Mouse (Mus musculus) heart, postnatal 0 days (tissue): ENCODE data around the gene Dapl1.

Source experiments
- CTCF ChIP-seq: IDR thresholded peaks from 2 replicates; pipeline ENCODE4 v1.5.1; 2016; ENCODE audit warnings: antibody characterized with exemption, control low read depth, low read depth
- EP300 ChIP-seq: IDR thresholded peaks from 2 replicates; pipeline ENCODE4 v1.6.1; 2016; ENCODE audit warnings: antibody characterized with exemption, low read depth

DNA sequence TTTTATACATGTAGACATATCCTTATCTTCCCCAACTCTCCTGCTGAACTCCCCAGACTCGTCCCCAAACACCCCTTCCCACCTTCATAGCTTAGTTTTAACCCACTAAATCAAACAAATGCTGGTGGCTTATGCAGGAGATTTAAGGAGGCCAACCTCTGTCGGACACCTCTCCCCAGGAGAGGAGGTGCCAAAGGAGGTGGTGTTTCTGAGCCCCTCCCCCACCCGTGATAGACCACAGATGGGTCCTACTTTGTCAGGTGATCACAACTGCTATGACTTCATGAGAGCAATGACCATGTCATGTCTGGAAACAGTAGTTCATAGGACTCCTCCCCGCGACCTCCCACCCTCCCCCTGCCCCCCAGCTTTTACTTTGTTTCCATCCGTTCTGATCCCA, 26.4 kb downstream of the Dapl1 start:
- TF ChIP-seq CTCF (no peak), EP300 (no peak)
